Mouse (Mus musculus) thymus, adult 2 months (tissue): ENCODE results near the gene Gm5751.

ENCODE experiments used
- CTCF ChIP-seq: fragments of 200-500 bp; IDR thresholded peaks from 2 replicates; pipeline ENCODE4 v1.5.1; 2012; ENCODE audit warnings: mild to moderate bottlenecking, control low read depth, low read length, moderate library complexity, borderline replicate concordance; ENCODE audit not compliant: control insufficient read depth, poor library complexity, insufficient read depth; ENCODE audit errors: extremely low read depth
- POLR2A ChIP-seq: fragments of 200-500 bp; IDR thresholded peaks from 2 replicates; pipeline ENCODE4 v1.6.1; 2012; ENCODE audit warnings: mild to moderate bottlenecking, low read length, control low read depth, moderate library complexity; ENCODE audit not compliant: control insufficient read depth, poor library complexity, insufficient read depth; ENCODE audit errors: extremely low read depth

- TF ChIP-seq CTCF (no peak), POLR2A (no peak)
These were observed 27.9 kb downstream of the Gm5751 start for GRCm38 (mm10) chrX:8901906-8902472.
